Mouse (Mus musculus): ENCODE measurements at regions not wholly inside any gene's neighbourhood (a gene's known extent, or its start where the extent isn't known, plus 50 kb on each side); places are given as distances from the start of the nearest gene placed in this dataset.

- no peak for DNase-seq
Observed at GRCm38 (mm10) chr2:167847281-167848077, 84.4 kb upstream of the Ptpn1 start.

- no peak for DNase-seq
Observed at GRCm38 (mm10) chr2:167845370-167845769, 86.5 kb upstream of the Ptpn1 start.

GRCm38 (mm10) chr2:167844556-167844955, 87.3 kb upstream of the Ptpn1 start:
- peak; percentile 87 for DNase-seq

GRCm38 (mm10) chr2:167843921-167844320, 87.9 kb upstream of the Ptpn1 start:
- no peak for DNase-seq

GRCm38 (mm10) chr2:167842993-167843392, 88.9 kb upstream of the Ptpn1 start:
- DNase-seq, result no peak

DNA sequence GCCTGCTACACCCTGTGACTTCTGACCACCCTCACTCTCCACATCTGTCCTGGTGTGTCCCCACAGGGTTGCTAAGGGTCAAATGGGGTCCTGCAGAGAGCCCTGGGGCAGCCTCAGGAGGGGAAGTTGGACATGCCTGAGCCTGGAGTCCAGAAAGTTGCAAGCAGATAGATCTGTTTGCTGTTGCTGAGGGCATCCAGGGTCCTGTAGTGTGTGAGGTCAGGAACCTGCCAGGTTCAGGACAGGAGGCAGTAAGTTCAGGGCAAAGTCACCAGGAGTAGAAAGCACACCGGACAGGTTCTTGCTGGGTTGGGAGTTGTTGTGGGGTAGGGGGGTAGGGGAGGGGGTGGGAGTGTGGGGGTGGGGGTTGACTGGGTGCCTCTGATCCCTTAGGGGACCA, 89.4 kb upstream of the Ptpn1 start:
- no peak for DNase-seq

DNA sequence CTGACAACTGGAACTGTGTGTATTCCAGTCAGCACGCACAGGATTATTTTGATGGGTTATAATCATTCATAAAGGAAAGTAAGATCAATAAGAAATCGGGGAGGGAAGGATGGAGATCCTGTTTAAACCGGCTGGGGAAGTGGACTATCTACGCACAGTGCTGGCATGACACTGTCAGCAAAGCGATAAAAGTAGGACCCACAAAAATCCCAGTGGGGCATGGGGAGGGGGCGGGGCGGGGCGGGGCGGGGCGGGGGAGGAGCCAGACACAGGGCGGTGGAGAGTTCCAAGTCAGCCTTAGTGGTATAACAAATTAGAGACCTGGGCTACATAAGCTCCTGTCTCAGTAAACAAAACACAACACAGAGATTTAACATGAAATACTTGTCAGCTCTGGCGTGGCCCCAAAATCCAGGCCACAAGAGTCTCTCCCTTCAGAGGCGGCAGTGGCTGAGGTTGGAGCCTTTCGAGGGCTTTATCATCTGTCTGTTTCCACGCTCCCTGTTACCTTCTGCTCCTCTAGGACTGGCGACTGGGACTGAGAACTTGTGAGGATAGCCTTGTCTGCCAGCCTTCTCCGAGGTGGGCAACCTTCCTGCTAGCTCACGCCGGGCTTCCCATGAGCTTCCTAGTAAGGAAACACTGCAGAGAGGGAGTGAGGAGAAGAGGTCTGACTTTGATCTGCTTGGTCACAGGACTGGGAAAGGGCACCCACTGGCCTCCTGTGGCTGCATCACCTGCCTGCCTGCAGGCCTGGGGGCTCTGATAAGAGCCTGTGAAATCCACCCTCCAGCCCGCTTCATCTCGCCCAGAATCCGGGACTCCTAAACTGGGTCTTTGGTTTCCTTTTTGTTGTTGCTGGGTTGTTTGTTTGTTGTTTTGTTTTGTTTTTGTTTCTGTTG, 90.3 kb upstream of the Ptpn1 start:
- no peak for DNase-seq

DNA sequence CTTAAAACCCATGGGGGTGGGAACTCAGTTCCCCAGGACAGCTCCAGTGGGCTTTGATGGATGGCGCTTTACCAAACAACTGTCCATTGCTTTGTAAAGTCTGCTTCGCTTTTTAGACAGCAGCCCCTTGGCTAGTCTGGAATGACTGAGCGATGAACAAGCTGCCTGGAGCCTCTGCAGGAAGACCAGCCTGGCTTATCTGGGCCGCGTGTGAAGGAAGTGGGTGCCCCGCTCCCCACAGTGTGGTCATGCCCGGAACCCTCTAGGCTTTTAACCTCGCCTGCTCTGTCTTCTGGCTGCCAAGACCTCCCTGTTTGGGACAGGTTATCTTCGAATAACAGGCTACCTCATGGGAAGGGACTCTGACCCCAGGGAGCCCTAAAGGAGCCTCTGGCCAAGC, 91.5 kb upstream of the Ptpn1 start:
- DNase-seq, result no peak

- DNase-seq, result no peak
Observed at GRCm38 (mm10) chr2:167839324-167839981, 92.4 kb upstream of the Ptpn1 start.

DNA sequence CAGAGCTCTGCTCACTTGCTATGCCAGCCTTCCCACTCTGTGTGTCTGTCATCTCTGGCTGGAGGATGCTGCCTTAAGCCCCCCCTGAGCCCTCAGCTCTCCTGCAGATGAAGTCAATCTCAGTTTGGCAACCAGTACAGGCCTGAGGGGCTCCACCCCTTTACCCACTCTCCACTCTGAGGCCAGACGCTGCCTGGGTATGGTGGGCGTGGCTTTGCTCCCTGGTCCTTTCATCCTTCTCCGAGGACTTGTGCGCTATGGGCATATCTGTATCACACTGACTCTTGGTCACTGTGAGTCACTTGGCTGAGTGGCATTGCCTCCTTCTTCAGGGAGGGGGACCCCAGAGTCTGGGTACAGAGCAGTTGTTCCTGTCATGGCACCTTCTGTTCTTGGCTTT, 94.3 kb upstream of the Ptpn1 start:
- DNase-seq, result no peak

DNA sequence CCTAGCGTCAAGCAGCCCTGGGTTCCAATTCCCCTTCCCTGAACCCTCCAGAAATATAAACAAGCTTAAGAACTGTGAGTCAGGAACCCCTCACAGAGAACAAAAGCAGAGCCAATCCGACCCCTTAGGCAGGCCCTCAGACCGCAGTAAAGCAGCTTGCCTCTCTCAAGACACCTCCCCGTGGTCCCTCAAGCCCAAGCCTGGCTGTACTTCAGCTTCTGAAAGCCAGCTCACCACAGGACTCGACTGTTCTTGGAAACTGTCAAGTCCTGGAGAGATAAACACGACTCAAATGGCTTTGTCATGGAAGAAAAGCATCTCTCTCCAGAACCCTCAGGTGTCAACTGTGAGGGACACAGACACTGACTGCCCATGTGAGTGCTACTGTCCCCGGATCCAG, 95.2 kb upstream of the Ptpn1 start:
- DNase-seq, result no peak

DNA sequence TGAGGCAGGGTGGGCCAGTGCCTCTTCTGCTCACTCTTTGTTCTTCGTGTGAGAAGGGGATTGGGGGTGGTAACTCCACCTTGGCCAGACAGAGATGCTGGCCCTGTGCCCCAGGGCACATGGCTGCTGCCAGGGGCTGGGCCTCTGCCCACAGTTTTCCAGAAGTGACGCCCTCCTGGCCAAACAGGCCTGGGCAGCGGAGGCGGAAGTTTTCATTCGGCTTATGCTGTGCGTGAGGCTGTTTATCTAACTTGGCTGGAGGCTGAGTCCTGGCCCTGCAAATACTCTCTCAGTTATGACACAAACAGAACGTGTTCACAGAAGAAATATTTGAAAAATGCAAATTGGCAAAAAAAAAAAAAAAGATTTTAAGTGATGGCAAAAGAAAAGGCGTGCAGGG, 97.3 kb upstream of the Ptpn1 start:
- DNase-seq, result peak; percentile 70

DNA sequence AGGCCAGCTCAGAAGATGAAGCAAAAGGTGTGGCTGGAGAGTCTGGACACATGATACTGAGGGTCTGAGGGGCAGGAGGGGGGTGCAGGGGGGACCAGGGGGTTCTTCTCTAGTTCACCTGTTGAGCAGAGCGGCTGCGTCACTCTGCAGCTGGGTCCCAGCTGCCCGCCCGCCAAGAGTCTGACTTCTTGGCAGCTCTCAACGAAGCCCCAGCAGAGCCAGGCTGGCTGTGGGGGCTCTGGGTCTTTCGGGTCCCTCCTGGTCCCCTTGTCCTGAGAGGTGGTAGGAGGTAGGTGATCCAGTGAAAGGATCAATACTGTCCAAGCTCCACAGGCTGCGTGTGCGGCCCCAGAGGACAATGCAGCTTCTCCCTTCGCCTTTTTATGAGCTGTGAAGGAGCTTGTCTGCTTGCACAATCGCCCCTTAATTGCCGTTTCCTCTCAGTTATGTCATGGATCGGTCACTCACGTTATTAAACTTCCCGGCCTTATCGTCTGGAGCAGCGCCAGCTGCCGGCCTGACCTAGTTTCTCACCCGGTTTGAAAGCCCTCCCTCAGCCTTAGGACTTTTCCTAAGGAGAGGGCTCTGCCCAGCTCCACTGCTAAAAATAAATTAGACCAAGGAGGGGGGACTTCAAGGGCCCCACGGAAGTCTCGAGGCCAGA, 98.4 kb upstream of the Ptpn1 start:
- peak; percentile 93 for DNase-seq

GRCm38 (mm10) chr2:167831076-167832039, 100.5 kb upstream of the Ptpn1 start:
- peak; percentile 30 for DNase-seq

DNA sequence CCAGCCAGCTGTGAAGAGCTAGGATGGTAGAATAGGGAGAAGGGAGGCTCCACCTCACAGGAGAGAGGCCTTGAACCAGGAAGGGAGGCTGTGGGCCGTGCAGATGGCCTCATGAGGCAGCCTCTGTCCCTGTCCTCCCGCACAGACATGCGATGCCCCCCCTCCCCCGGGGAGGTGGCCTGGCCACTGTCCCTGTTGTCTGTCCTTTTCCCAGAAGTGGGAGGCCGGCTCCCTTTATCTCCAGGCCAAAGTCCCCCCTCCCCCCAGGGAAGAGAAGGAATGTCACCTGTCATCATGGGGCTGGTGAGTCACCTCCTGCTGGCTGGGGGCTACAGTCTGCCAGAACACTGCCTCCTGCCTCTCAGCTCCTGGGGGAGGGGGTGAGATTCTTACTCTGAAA, 103.6 kb upstream of the Ptpn1 start:
- peak; percentile 34 for DNase-seq

DNA sequence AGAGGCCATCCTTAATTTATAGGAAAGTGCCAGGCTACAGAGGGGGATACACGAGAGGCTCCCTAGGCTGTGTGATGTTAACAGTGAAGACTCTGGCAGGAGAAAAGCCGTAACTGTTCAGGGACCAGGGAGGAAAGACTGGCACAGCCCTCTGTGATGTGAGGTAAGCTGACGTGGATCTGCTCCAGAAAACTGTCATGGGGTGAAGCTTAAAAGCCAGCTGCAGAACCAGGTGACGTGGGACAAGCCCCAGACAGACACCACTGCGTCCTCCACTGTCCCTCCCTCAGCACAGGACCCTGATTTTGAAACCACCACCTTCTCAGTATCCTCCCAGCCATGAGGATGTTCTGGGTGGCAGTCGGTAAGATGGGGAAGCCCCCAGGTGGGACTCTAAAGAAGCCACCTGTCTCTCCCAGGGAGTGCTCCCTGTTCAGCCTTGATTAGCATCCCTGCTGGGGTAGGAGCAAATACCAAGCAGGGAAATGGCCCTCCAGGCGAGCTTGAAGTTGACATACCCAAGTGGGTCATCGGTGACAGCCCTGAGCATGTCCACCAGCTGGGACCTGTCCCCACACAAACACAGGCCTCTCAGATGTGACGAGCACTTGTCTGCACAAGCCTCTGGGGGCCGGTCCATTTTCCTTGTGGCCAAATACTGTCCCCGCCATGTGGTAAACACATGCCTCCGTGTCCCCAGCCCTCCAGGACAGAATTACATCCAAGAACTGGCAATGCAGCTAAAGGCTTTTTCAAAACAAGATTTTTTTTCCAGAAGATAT, 104.7 kb upstream of the Ptpn1 start:
- DNase-seq, result peak; percentile 30

- DNase-seq, result peak; percentile 82
Observed at GRCm38 (mm10) chr2:167823513-167823912, 108.3 kb upstream of the Ptpn1 start.

DNA sequence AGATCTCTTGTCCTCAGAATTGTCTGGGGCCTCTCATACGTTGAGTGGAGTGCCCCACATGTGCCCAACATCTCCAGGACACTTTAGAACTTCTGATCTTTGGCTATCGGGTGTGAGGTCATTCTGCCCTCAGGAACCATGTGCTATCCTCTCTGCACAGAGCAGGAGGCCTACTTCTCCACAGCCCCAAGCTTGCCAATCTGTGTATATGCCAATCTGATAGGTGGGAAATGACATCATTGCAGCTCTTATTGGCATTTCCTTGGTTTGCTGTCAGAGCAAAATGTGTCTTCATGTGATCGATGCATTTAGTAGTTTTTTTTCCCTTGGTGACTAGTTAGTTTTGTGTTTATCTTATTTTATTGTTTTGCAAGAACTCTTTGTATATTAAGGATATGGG, 108.8 kb upstream of the Ptpn1 start:
- no peak for DNase-seq

DNA sequence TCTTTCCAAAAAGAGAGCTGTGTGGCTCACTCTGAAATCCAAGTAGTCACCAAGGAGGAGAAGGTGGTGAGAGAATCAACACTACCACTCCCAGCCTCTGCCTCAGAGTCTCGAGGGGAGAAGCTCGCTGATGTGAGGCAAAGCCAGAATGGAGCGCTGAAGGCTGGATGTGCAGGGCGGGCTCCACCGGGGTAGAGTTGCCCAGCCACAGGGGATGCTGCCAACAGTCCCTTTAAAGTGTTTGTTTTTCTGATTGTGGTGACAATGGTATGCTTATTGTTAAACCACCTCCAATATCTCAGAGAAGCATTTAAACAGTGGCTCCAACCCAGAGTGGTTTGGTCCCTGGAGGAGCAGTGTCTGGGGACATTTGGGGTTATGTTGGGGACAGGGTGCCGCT, 110.7 kb upstream of the Ptpn1 start:
- DNase-seq, result no peak

DNA sequence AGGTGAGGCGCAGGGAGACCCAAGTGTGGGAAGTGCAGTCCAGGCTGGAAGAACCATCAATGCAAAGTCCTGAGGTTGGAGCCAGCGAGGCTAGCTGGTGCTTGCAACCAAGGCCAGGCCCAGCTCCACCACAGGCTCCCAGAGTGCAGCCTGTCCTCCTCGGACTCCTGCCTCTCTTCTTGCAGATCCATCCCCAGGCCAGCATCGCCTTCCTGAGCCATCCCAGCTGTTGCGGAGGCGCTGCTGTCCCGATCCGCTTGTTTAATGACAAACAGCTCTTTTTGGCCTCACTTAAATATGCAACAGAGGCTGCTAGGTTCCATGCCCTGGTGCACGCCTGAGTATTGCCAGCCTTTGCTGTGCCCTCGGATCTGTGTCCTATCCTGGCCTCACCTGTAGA, 113.1 kb upstream of the Ptpn1 start:
- peak; percentile 68 for DNase-seq

DNA sequence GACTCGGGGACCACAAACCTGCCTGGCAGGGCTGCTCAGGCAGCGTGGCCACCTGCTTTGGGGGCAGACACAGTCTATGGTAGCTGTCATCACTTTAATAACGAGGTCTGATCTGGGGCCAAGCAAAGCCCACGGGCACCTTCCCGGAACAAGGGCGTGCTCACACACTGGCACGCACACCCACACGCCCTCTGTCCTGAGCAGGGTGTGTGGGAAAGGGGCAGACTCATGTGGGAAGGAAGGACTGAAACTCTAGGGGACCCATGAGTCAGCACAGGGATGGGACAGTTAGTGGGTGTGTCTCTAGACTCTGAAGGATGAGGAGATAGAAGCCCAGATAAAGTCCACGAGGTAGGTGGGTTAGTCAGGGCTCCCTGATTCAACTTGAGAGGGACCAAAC, 114.8 kb upstream of the Ptpn1 start:
- DNase-seq, result no peak
